Mouse (Mus musculus): ENCODE data around the gene Mcoln1. TPM values are rescaled to one million over a fixed set of nuclear protein-coding genes. Genes with fewer than 3 reads are reported as not detected.

The Mcoln1 gene
- total RNA-seq (2021): 10 to 100 TPM; 16.5 to 17.4 TPM
- long read RNA-seq, experiment 1, partial matches to known transcripts: 2 of 4 reads
- long read RNA-seq, experiment 1, other reads (novel, unspliced or antisense): 0 of 4 reads
- long read RNA-seq, experiment 2, transcript Mcoln1-201 (14 exons, 2,065 nt): major isoform, 9 of 14 reads
- long read RNA-seq, experiment 2, partial matches to known transcripts: 2 of 14 reads
- long read RNA-seq, experiment 2, other reads (novel, unspliced or antisense): 3 of 14 reads

GRCm38 (mm10) chr8:3500235-3501090, at the start of gene Mcoln1:
Gene Mcoln1, plus strand, starts transcription at chr8:3500457.
- DNase-seq: peak; percentile 98
- intact Hi-C loops (cut with DNase I; ENCODE audit: low total_unique reads): no loop called here

- intact Hi-C loops (cut with DNase I; ENCODE audit: low total_unique reads): no loop called here
- DNase-seq: peak; percentile 59
Observed at GRCm38 (mm10) chr8:3450670-3451069, 49.6 kb upstream of the Mcoln1 start.

- DNase-seq: no peak
- intact Hi-C loops (cut with DNase I; ENCODE audit: low total_unique reads): no loop called here
Observed at GRCm38 (mm10) chr8:3451992-3452391, 48.3 kb upstream of the Mcoln1 start.

GRCm38 (mm10) chr8:3463248-3463647, 37.0 kb upstream of the Mcoln1 start:
- no peak for DNase-seq
- intact Hi-C loops (cut with DNase I; ENCODE audit: low total_unique reads): no loop called here

GRCm38 (mm10) chr8:3464309-3464708, 35.9 kb upstream of the Mcoln1 start:
- intact Hi-C loops (cut with DNase I; ENCODE audit: low total_unique reads): no loop called here
- DNase-seq: no peak

GRCm38 (mm10) chr8:3467006-3467885, 33.0 kb upstream of the Mcoln1 start, which contains the start of gene Pex11g:
Gene Pex11g, minus strand, starts transcription at chr8:3467680.
- DNase-seq: peak; percentile 99
- intact Hi-C loops (cut with DNase I; ENCODE audit: low total_unique reads): no loop called here

GRCm38 (mm10) chr8:3467886-3468545, 32.2 kb upstream of the Mcoln1 start:
- intact Hi-C loops (cut with DNase I; ENCODE audit: low total_unique reads): no loop called here
- DNase-seq: no peak

- intact Hi-C loops (cut with DNase I; ENCODE audit: low total_unique reads): no loop called here
- no peak for DNase-seq
Observed at GRCm38 (mm10) chr8:3468838-3469237, 31.4 kb upstream of the Mcoln1 start.

- intact Hi-C loops (cut with DNase I; ENCODE audit: low total_unique reads): no loop called here
- DNase-seq: no peak
Observed at GRCm38 (mm10) chr8:3470562-3470961, 29.7 kb upstream of the Mcoln1 start, which contains the start of gene Tex45. Gene Tex45, plus strand, starts transcription at chr8:3470862.

GRCm38 (mm10) chr8:3475715-3476429, 24.4 kb upstream of the Mcoln1 start:
- no peak for DNase-seq
- intact Hi-C loops (cut with DNase I; ENCODE audit: low total_unique reads): no loop called here

- DNase-seq: no peak
- intact Hi-C loops (cut with DNase I; ENCODE audit: low total_unique reads): no loop called here
Observed at GRCm38 (mm10) chr8:3480221-3480785, 20.0 kb upstream of the Mcoln1 start.

GRCm38 (mm10) chr8:3481605-3482004, 18.7 kb upstream of the Mcoln1 start:
- no peak for DNase-seq
- intact Hi-C loops (cut with DNase I; ENCODE audit: low total_unique reads): no loop called here

- DNase-seq: no peak
- intact Hi-C loops (cut with DNase I; ENCODE audit: low total_unique reads): no loop called here
Observed at GRCm38 (mm10) chr8:3482240-3482740, 18.0 kb upstream of the Mcoln1 start.

- intact Hi-C loops (cut with DNase I; ENCODE audit: low total_unique reads): no loop called here
Observed at GRCm38 (mm10) chr8:3483546-3483945, 16.7 kb upstream of the Mcoln1 start.

GRCm38 (mm10) chr8:3485192-3485591, 15.1 kb upstream of the Mcoln1 start:
- intact Hi-C loops (cut with DNase I; ENCODE audit: low total_unique reads): no loop called here
- DNase-seq: no peak

More at GRCm38 (mm10) chr8:3483546-3483945, 16.7 kb upstream of the Mcoln1 start:
- no peak for DNase-seq

GRCm38 (mm10) chr8:3492901-3493844, 7.1 kb upstream of the Mcoln1 start, which contains the start of gene Zfp358:
Gene Zfp358, plus strand, starts transcription at chr8:3493138.
- intact Hi-C loops (cut with DNase I; ENCODE audit: low total_unique reads): no loop called here
- DNase-seq: peak; percentile 85

- intact Hi-C loops (cut with DNase I; ENCODE audit: low total_unique reads): no loop called here
- no peak for DNase-seq
Observed at GRCm38 (mm10) chr8:3493845-3494208, 6.4 kb upstream of the Mcoln1 start.
